Mouse (Mus musculus): Measurements from ENCODE around the gene Tmem196.

DNA sequence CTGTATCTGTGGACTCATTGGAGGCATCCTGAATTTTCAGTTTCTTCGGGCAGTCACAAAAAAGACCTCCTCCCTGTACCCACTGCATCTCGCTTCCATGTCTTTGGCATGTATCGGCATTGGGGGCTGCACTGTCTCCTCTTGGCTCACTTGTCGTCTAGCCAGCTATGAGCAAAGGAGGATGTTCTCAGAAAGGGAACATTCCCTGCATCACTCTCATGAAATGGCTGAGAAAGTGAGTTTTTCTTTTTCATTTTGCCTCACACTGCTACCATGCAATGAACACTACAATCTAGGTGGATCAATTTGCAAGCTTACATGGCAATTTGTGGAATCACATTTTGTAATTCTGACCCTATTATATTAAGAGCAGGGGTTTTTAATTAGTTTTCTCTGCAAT lies 69.1 kb downstream of the Tmem196 start:
- no peak for TF ChIP-seq POLR2A (IDR thresholded peaks at IDR 0.05; ENCODE audit: borderline replicate concordance, extremely low read depth, insufficient read depth, insufficient read length, poor library complexity, severe bottlenecking)
- TF ChIP-seq CTCF (IDR thresholded peaks at IDR 0.05; ENCODE audit: borderline replicate concordance, extremely low read depth, insufficient read depth, insufficient read length), result no peak

Data from brain, embryonic 14.5 days (tissue).